Mouse (Mus musculus): ENCODE data around the gene Gucd1. TPM values are rescaled to one million over a fixed set of nuclear protein-coding genes. Genes with fewer than 3 reads are reported as not detected.
A peak's percentile ranks its signal among the peaks of the same experiment; 100 is the strongest.

The Gucd1 gene
- polyA plus RNA-seq, 1 experiment from 2014 or later = 40.4 TPM

DNA sequence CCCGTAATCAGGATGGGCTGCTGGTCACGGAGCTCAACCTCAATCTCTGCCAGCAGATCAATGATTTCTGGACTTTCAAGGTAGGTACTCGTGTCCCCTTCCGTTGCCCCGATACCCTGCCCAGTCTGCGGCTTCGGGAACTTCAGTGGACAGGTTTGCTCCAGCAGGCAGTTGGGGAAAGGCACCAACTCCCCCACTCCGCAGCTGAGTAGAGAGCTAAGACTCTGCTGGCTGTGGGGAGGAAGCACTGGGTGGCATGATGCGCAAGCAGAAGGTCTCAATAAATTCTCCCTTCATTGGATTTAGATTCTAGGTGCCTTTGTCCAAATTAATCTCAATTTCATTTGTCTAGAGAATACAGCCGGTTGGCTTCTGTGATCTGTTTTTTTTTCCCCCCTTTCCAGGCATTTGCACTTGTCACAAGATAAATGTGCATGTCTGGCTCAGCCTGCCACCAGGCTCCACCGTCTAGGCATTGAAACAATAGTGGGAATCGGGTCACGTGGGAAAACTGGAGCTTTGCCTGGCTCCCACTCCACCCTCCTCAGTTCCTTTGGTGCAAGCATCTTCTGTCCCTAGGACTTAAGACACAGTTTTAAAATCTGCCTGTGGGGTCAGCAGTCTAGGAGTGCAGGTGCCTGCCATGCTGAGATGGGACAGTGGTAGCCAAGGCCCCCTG, 79.5 kb downstream of the Gucd1 start:
- Histone ChIP-seq H3K4me2 (ENCODE audit: low read length) (no peak overlapping the region), H3K4me1 (replicated peaks; ENCODE audit: control insufficient read depth, insufficient read depth, low read length) (peaks cover 8% of the 10 kb centered on the region; the same call in 1 of the 2 replicates), H3K27me3 (replicated peaks; ENCODE audit: control insufficient read depth, insufficient read depth, low read length) (no peaks in the 10 kb centered on the region), H3K4me3 (ENCODE audit: low read depth, low read length) (no peak overlapping the region), H3K9ac (ENCODE audit: low read length) (no peak overlapping the region), H3K36me3 (ENCODE audit: control insufficient read depth, insufficient read depth, low read length) (no peaks in the 10 kb centered on the region), H3K9me3 (ENCODE audit: control insufficient read depth, low read length) (no peaks in the 10 kb centered on the region), H3K27ac (ENCODE audit: low read depth) (no peak overlapping the region)
- 68% methylated on average over 13 of the region's 13 CpGs for WGBS
- ATAC-seq (replicated peaks; ENCODE audit: low FRiP score, low TSS enrichment, low read depth) (no peak), DNase-seq (ENCODE audit: low spot score) (no peak)

DNA sequence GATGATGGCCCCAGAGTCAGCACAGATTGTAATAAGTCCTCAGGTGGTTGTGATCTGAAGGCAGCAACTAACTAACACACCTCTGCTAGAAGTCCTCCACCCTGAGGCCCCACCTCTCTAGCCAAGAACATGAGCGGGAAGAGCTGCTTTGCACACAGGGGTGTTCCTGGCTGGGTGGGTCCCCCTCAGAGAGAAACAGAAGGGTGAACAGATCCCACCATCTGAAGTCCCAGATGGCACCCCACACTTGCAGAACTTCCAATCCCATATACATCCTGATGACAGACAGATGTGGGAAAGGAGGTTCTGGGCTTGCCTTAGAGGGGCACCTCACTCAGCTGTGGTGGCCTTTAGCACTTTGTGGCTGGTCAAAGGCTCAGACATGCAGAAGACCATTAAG, 80.5 kb downstream of the Gucd1 start:
- ATAC-seq (replicated peaks; ENCODE audit: low FRiP score, low TSS enrichment, low read depth) = no peak
- no peaks in the 10 kb centered on the region for H3K9me3 ChIP-seq (ENCODE audit: control insufficient read depth, low read length)
- no peak for DNase-seq (ENCODE audit: low spot score)
- peaks cover 6% of the 10 kb centered on the region; the same call in 1 of the 2 replicates for H3K4me1 ChIP-seq (replicated peaks; ENCODE audit: control insufficient read depth, insufficient read depth, low read length)
- no peak overlapping the region for H3K4me3 ChIP-seq (ENCODE audit: low read depth, low read length)
- H3K27ac ChIP-seq (ENCODE audit: low read depth) = no peak overlapping the region
- H3K27me3 ChIP-seq (replicated peaks; ENCODE audit: control insufficient read depth, insufficient read depth, low read length) = no peaks in the 10 kb centered on the region
- H3K4me2 ChIP-seq (ENCODE audit: low read length) = no peak overlapping the region
- WGBS = 95% methylated on average over 1 of the region's 1 CpGs
- no peak overlapping the region for H3K9ac ChIP-seq (ENCODE audit: low read length)
- no peaks in the 10 kb centered on the region for H3K36me3 ChIP-seq (ENCODE audit: control insufficient read depth, insufficient read depth, low read length)

DNA sequence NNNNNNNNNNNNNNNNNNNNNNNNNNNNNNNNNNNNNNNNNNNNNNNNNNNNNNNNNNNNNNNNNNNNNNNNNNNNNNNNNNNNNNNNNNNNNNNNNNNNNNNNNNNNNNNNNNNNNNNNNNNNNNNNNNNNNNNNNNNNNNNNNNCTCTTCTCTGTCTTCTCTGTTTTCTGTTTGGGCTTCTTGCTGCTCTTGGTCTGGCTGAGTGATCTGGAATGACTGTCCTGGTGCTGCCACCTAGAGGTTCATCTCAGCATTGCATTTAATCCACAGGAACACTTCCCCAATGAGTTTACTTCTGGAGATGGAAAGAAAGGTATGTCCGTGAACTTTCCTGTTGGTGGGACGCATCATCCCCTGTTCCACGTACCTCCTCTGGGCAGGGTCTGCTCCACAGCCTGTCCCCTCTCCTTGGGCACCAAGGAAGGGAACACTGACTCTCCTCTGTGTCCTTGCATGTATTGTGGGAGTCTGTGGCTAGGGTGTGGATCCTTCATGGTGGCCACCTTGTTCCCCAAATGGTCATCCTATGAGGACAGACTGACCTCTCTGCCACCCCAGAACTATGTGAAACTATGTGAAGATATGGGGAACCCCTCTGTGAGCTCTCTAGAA, 81.1 kb downstream of the Gucd1 start:
- ATAC-seq (replicated peaks; ENCODE audit: low FRiP score, low TSS enrichment, low read depth) (no peak), DNase-seq (ENCODE audit: low spot score) (peak; percentile 95)
- Histone ChIP-seq H3K36me3 (ENCODE audit: control insufficient read depth, insufficient read depth, low read length) (no peaks in the 10 kb centered on the region), H3K9me3 (ENCODE audit: control insufficient read depth, low read length) (0 out of 2 replicates have a peak, but pooled peaks cover under 1% of the 10 kb centered on the region), H3K9ac (ENCODE audit: low read length) (no peak overlapping the region), H3K4me2 (ENCODE audit: low read length) (no peak overlapping the region), H3K27me3 (replicated peaks; ENCODE audit: control insufficient read depth, insufficient read depth, low read length) (no peaks in the 10 kb centered on the region), H3K27ac (ENCODE audit: low read depth) (no peak overlapping the region), H3K4me1 (replicated peaks; ENCODE audit: control insufficient read depth, insufficient read depth, low read length) (0 out of 2 replicates have a peak, but pooled peaks cover under 1% of the 10 kb centered on the region), H3K4me3 (ENCODE audit: low read depth, low read length) (no peak overlapping the region)
- WGBS = 19% methylated on average over 3 of the region's 3 CpGs

DNA sequence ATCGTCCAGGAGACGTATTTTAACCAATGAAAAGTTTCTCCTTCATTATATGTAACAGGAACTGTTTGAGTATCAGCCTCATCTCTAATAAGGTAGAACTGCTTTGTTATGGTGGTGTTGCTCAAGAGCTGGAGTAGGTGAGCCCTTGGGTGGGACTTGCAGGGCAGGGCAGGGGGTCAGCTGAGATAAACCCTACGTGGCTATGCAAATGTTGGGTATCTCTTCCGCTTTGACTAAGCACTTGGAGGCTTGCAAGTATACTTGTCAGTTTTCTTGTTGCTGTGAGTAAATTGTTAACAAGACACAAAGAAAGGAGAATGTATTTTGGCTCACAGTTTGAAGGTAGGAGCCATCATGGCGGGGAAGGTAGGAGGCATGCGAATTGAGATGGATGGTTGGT, 87.1 kb downstream of the Gucd1 start:
- ATAC-seq (replicated peaks; ENCODE audit: low FRiP score, low TSS enrichment, low read depth) (no peak), DNase-seq (ENCODE audit: low spot score) (no peak)
- no peak overlapping the region for H3K4me2 ChIP-seq (ENCODE audit: low read length)
- no peaks in the 10 kb centered on the region for H3K36me3 ChIP-seq (ENCODE audit: control insufficient read depth, insufficient read depth, low read length)
- 94% methylated on average over 6 of the region's 6 CpGs for WGBS
- no peak overlapping the region for H3K4me3 ChIP-seq (ENCODE audit: low read depth, low read length)
- H3K27me3 ChIP-seq (replicated peaks; ENCODE audit: control insufficient read depth, insufficient read depth, low read length) = no peaks in the 10 kb centered on the region
- H3K4me1 ChIP-seq (replicated peaks; ENCODE audit: control insufficient read depth, insufficient read depth, low read length) = no peaks in the 10 kb centered on the region
- 0 out of 2 replicates have a peak, but pooled peaks cover 3% of the 10 kb centered on the region for H3K9me3 ChIP-seq (ENCODE audit: control insufficient read depth, low read length)
- H3K27ac ChIP-seq (ENCODE audit: low read depth) = no peak overlapping the region
- no peak overlapping the region for H3K9ac ChIP-seq (ENCODE audit: low read length)

DNA sequence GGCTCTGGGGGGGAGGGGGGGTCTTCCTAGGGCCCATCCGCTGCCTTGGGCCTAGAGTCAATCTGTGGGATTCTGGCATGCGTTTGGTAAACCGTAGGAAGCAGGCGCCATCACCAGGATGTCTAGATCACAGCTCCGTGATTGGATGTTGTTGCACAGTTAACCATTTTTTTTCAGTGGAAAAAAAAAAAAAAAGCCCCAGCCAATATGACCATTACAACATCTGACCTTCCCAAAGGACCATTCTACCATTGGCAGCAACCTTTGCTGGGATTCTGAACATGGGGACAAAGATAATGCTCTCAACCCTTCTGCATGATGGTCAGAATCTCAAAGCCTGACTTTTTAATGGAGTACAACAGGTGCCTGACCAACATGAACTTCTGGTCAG, 87.6 kb downstream of the Gucd1 start:
- H3K4me2 ChIP-seq (ENCODE audit: low read length) = no peak overlapping the region
- no peak for DNase-seq (ENCODE audit: low spot score)

DNA sequence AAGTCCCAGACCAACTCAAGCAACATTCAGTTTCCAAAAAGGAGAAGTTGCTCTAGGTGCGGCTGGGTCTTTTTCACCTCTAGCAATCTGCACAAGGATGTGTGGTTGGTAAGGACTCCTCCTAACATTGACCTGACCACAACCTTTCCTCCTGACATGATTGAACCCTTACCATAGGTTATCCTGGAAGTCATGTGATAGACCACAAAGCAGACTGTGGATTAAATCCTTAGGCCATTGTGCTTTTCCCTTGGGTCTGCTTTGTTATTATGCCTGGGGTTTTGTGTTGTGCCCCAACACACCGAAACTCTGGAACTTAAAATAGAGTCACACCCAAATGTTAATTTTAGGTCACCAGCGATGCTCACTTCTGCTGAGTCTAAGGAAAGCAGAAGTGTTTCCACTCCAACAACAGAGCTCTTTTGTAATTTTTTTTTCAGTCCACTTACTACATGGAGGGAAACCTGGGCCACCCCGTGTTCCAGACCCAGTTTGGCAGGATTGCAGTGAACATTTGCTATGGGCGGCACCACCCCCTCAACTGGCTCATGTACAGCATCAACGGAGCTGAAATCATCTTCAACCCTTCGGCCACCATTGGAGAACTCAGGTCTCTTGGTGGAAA, 88.1 kb downstream of the Gucd1 start:
- WGBS = 87% methylated on average over 7 of the region's 7 CpGs
- no peaks in the 10 kb centered on the region for H3K27me3 ChIP-seq (replicated peaks; ENCODE audit: control insufficient read depth, insufficient read depth, low read length)
- no peaks in the 10 kb centered on the region for H3K36me3 ChIP-seq (ENCODE audit: control insufficient read depth, insufficient read depth, low read length)
- H3K9me3 ChIP-seq (ENCODE audit: control insufficient read depth, low read length) = 0 out of 2 replicates have a peak, but pooled peaks cover 3% of the 10 kb centered on the region
- no peak for DNase-seq (ENCODE audit: low spot score)
- no peak for ATAC-seq (replicated peaks; ENCODE audit: low FRiP score, low TSS enrichment, low read depth)
- no peak overlapping the region for H3K27ac ChIP-seq (ENCODE audit: low read depth)
- H3K4me2 ChIP-seq (ENCODE audit: low read length) = 0 out of 2 replicates have a peak overlapping the region, but pooled peaks have one; percentile 18
- no peak overlapping the region for H3K4me3 ChIP-seq (ENCODE audit: low read depth, low read length)
- H3K9ac ChIP-seq (ENCODE audit: low read length) = no peak overlapping the region
- no peaks in the 10 kb centered on the region for H3K4me1 ChIP-seq (replicated peaks; ENCODE audit: control insufficient read depth, insufficient read depth, low read length)

More for the DNA sequence above, 87.6 kb downstream of the Gucd1 start:
- Histone ChIP-seq H3K4me3 (ENCODE audit: low read depth, low read length) (no peak overlapping the region), H3K9me3 (ENCODE audit: control insufficient read depth, low read length) (0 out of 2 replicates have a peak, but pooled peaks cover 3% of the 10 kb centered on the region), H3K9ac (ENCODE audit: low read length) (no peak overlapping the region), H3K27ac (ENCODE audit: low read depth) (no peak overlapping the region), H3K27me3 (replicated peaks; ENCODE audit: control insufficient read depth, insufficient read depth, low read length) (no peaks in the 10 kb centered on the region), H3K4me1 (replicated peaks; ENCODE audit: control insufficient read depth, insufficient read depth, low read length) (no peaks in the 10 kb centered on the region), H3K36me3 (ENCODE audit: control insufficient read depth, insufficient read depth, low read length) (no peaks in the 10 kb centered on the region)
- 91% methylated on average over 5 of the region's 5 CpGs for WGBS
- no peak for ATAC-seq (replicated peaks; ENCODE audit: low FRiP score, low TSS enrichment, low read depth)

DNA sequence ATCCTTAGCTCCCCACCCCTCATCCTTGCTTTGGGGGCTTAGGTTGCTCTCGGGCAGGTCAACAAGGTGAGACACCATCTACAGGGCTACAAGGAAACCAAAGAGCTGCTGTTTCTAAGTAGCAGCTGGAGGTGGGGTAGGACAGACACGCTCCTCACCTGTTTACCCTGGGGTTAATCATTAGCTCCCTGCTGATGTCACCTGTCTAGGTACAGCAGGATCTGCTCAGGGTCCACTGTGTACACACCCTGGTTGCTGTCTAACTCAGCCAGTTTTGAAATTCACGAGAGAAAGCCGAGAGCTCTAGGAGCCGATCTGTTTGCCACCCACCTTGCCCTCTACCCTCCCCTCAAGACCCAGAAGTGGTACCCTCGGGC, 88.8 kb downstream of the Gucd1 start:
- Histone ChIP-seq H3K27me3 (replicated peaks; ENCODE audit: control insufficient read depth, insufficient read depth, low read length) (no peaks in the 10 kb centered on the region), H3K4me3 (ENCODE audit: low read depth, low read length) (no peak overlapping the region), H3K4me1 (replicated peaks; ENCODE audit: control insufficient read depth, insufficient read depth, low read length) (no peaks in the 10 kb centered on the region), H3K4me2 (ENCODE audit: low read length) (0 out of 2 replicates have a peak overlapping the region, but pooled peaks have one; percentile 18), H3K9me3 (ENCODE audit: control insufficient read depth, low read length) (0 out of 2 replicates have a peak, but pooled peaks cover 3% of the 10 kb centered on the region), H3K36me3 (ENCODE audit: control insufficient read depth, insufficient read depth, low read length) (no peaks in the 10 kb centered on the region), H3K27ac (ENCODE audit: low read depth) (peak overlapping the region; percentile 36; the same call in 1 of the 2 replicates), H3K9ac (ENCODE audit: low read length) (no peak overlapping the region)
- no peak for DNase-seq (ENCODE audit: low spot score)
- 70% methylated on average over 6 of the region's 6 CpGs for WGBS
- ATAC-seq (replicated peaks; ENCODE audit: low FRiP score, low TSS enrichment, low read depth) = peak; percentile 100

GRCm38 (mm10) chr10:75428049-75429003, 89.4 kb downstream of the Gucd1 start:
- 0 out of 2 replicates have a peak, but pooled peaks have one; percentile 22 for ATAC-seq (replicated peaks; ENCODE audit: low FRiP score, low TSS enrichment, low read depth)
- Histone ChIP-seq H3K36me3 (ENCODE audit: control insufficient read depth, insufficient read depth, low read length) (no peaks in the 10 kb centered on the region), H3K27ac (ENCODE audit: low read depth) (peak overlapping the region; percentile 36; the same call in 1 of the 2 replicates), H3K9ac (ENCODE audit: low read length) (no peak overlapping the region), H3K4me3 (ENCODE audit: low read depth, low read length) (no peak overlapping the region), H3K9me3 (ENCODE audit: control insufficient read depth, low read length) (0 out of 2 replicates have a peak, but pooled peaks cover 3% of the 10 kb centered on the region), H3K4me1 (replicated peaks; ENCODE audit: control insufficient read depth, insufficient read depth, low read length) (no peaks in the 10 kb centered on the region), H3K27me3 (replicated peaks; ENCODE audit: control insufficient read depth, insufficient read depth, low read length) (no peaks in the 10 kb centered on the region), H3K4me2 (ENCODE audit: low read length) (no peak overlapping the region)
- 76% methylated on average over 13 of the region's 13 CpGs for WGBS
- DNase-seq (ENCODE audit: low spot score) = no peak

Measured in intestine, embryonic 14.5 days (tissue).